12 mouse cellular contexts compared by ENCODE assay signal in genomic region chr5:124205809-124206380, GRCm38 (mm10). TPM values are rescaled to one million over a fixed set of nuclear protein-coding genes. Genes with fewer than 3 reads are reported as not detected.
A peak's percentile ranks its signal among the peaks of the same experiment; 100 is the strongest.
DNase-seq lines count a peak whose midpoint lies in the region; ATAC-seq and TF ChIP-seq lines count a peak whose summit lies in the region.
"Had no signal": no experiment of that assay in that cellular context is flagged by ENCODE, and none has a peak within 500 bp of the region (broad histone marks: within the 10 kb centered on the region; RNA-seq: fewer than 3 reads in every experiment).

No protein-coding gene starts in this region.

- H3K4me3 ChIP-seq in kidney, embryonic 16.5 days (ENCODE audit: low read length), result no peak overlapping the region
- H3K4me3 ChIP-seq in testis, adult 2 months (ENCODE audit: control insufficient read depth, low read depth, low read length), result no peak overlapping the region
- H3K4me3 ChIP-seq: forebrain, embryonic 12.5 days had no signal

- H3K4me1 ChIP-seq in kidney, embryonic 16.5 days (ENCODE audit: insufficient read depth, low read length), result peaks cover 50% of the 10 kb centered on the region
- no peaks in the 10 kb centered on the region; the same call in 1 of the 2 replicates for H3K4me1 ChIP-seq in testis, adult 2 months (ENCODE audit: control insufficient read depth, insufficient read depth, low read length)

- peak; percentile 95 for DNase-seq in heart, adult 11 months
- DNase-seq in heart, adult 9 months (ENCODE audit: low spot score in 2 of 2), result no peak
- no peak for DNase-seq in kidney, postnatal 14 days
- no peak for DNase-seq in testis, postnatal 10 days (ENCODE audit: low spot score)
- no peak for DNase-seq in adipocyte (ENCODE audit: low spot score)
- DNase-seq in embryo, embryonic 9.5 days (ENCODE audit: extremely low spot score), result no peak
- DNase-seq: layer of hippocampus, adult 9-11 months had no signal

- H3K36me3 ChIP-seq in kidney, embryonic 16.5 days (ENCODE audit: insufficient read depth, low read length), result no peaks in the 10 kb centered on the region
- H3K36me3 ChIP-seq in testis, adult 2 months (ENCODE audit: control insufficient read depth, insufficient read depth, low read length), result no peaks in the 10 kb centered on the region
- H3K36me3 ChIP-seq: forebrain, embryonic 12.5 days had no signal

- no peak overlapping the region for H3K4me2 ChIP-seq in kidney, embryonic 16.5 days (replicated peaks; ENCODE audit: low read depth, low read length)
- H3K4me2 ChIP-seq: forebrain, embryonic 12.5 days had no signal

- H3K9ac ChIP-seq in kidney, embryonic 16.5 days (replicated peaks; ENCODE audit: low read length), result 0 out of 2 replicates have a peak overlapping the region, but pooled peaks have one; percentile 17
- H3K9ac ChIP-seq: forebrain, embryonic 12.5 days had no signal

- no peak for TF ChIP-seq CTCF in testis, adult 2 months (IDR thresholded peaks at IDR 0.05; ENCODE audit: control insufficient read depth, insufficient read depth, insufficient replicate concordance, low read depth, low read length)

- no peaks in the 10 kb centered on the region for H3K27me3 ChIP-seq in kidney, embryonic 16.5 days (ENCODE audit: insufficient read depth, low read length)
- no peaks in the 10 kb centered on the region for H3K27me3 ChIP-seq in testis, adult 2 months (ENCODE audit: control insufficient read depth, insufficient read depth, low read length)
- H3K27me3 ChIP-seq: forebrain, embryonic 12.5 days had no signal

- H3K27ac ChIP-seq in kidney, embryonic 16.5 days (ENCODE audit: low read length), result peak overlapping the region; percentile 69
- H3K27ac ChIP-seq in testis, adult 2 months (ENCODE audit: control insufficient read depth, insufficient read depth, low read depth, low read length), result peak overlapping the region; percentile 29; the same call in 1 of the 2 replicates
- H3K27ac ChIP-seq: forebrain, embryonic 12.5 days had no signal

- TF ChIP-seq POLR2A in testis, adult 2 months (IDR thresholded peaks at IDR 0.05; ENCODE audit: control insufficient read depth, low read depth, low read length), result no peak

- H3K9me3 ChIP-seq in kidney, embryonic 16.5 days (ENCODE audit: low read length), result no peaks in the 10 kb centered on the region
- H3K9me3 ChIP-seq: forebrain, embryonic 12.5 days; G1E; megakaryocyte, embryonic 14.5 days had no signal

- 33% methylated on average over 5 of the region's 5 CpGs for WGBS in kidney, embryonic 16.5 days

- ATAC-seq in kidney, embryonic 16.5 days (ENCODE audit: low FRiP score, low TSS enrichment), result no peak

RNA-seq across cellular contexts. Expression of gene Pitpnm2, which starts 43.7 kb away (rescaled TPM):
- 3.9 and 4.1 TPM in 2 replicates for polyA plus RNA-seq in kidney, embryonic 16.5 days (2015; fragmentation: Nextera tagmentation; extraction: Ambion mirVana)
- 54.9 and 61.9 TPM in 2 replicates for polyA plus RNA-seq in testis, adult 2 months (2012; rRNA removed)

Comparison
In these comparisons a context has a peak if more than half of its experiments do, and no peak if none do; other contexts are left out.
1. RNA of gene Pitpnm2, which starts 43.7 kb away (polyA plus RNA-seq): 54.9 to 61.9 TPM in testis, adult 2 months; 3.9 to 4.1 TPM in kidney, embryonic 16.5 days; every median in the first group is over 10 times any median in the second.